Mouse (Mus musculus): ENCODE measurements around the gene Dpy19l1.

- TF ChIP-seq CTCF (IDR thresholded peaks at IDR 0.05; ENCODE audit: low read depth) (no peak), EP300 (IDR thresholded peaks at IDR 0.05; ENCODE audit: low read depth) (no peak)
Measured at GRCm38 (mm10) chr9:24390807-24391370, 112.1 kb downstream of the Dpy19l1 start.
